Mouse (Mus musculus) kidney, embryonic 16.5 days (tissue): ENCODE results near the gene Hmgn5. TPM values are rescaled to one million over a fixed set of nuclear protein-coding genes. Genes with fewer than 3 reads are reported as not detected.

Experiments used
- polyA plus RNA-seq: library from polyadenylated mRNA; unstranded; fragments of >200 nt; fragmentation: Nextera tagmentation; extraction: Ambion mirVana; gene quantifications from 2 replicates; pipeline ENCODE4 v1.2.1, GENCODE M21; 2015

Hmgn5 gene
- polyA plus RNA-seq, 1 experiment from 2014 or later: 19.7 TPM

Other genes with a start within 250 kb of the Hmgn5 start
- gene Brwd3, start 179.0 kb downstream of the Hmgn5 start, polyA plus RNA-seq: 1.7 and 2.1 TPM in 2 replicates
- 121 TPM in 2 replicates for gene Sh3bgrl, start 82.0 kb upstream of the Hmgn5 start, polyA plus RNA-seq
- gene Gm6377, start 183.4 kb upstream of the Hmgn5 start, polyA plus RNA-seq: 0.15 TPM in 1 of 2 replicates, not detected in the other